Mouse (Mus musculus): ENCODE data around the gene Rbfox3. TPM values are rescaled to one million over a fixed set of nuclear protein-coding genes. Genes with fewer than 3 reads are reported as not detected.

Gene Rbfox3
- polyA plus RNA-seq, 1 experiment, result 0.51 TPM

DNA sequence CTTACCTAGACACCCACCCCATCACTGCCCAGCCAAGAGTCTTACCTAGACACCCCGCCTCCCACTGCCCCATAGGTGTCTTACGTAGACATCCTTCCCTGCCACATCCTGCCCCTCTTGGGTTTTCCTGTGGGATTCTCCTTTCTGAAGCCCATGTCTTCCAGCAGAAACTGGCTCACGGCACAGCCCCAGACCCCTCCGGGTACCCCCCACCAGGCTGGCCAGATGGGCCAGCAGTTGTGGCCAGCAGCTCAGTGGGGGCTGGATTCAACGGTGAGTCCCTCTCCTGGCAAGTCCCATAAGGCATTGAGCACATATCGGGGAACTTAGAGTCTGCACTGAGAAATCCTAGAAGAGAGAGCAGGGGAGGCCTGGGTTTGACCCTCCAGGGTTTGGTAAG, 425.1 kb downstream of the Rbfox3 start:
- WGBS, result 94% methylated on average over 6 of the region's 6 CpGs
- no peaks in the 10 kb centered on the region for H3K4me1 ChIP-seq (ENCODE audit: control insufficient read depth, insufficient read depth, insufficient read length)
- TF ChIP-seq POLR2A (IDR thresholded peaks at IDR 0.05; ENCODE audit: low read depth, low read length), result no peak
- no peak for TF ChIP-seq CTCF (IDR thresholded peaks at IDR 0.05; ENCODE audit: extremely low read depth, insufficient read depth, insufficient read length, insufficient replicate concordance)
- no peak for DNase-seq (ENCODE audit: low read depth in 1 of 2, low spot score in 2 of 2)
- peaks cover 29% of the 10 kb centered on the region for H3K36me3 ChIP-seq (ENCODE audit: control insufficient read depth, insufficient read depth, low read length)
- no peak overlapping the region for H3K27ac ChIP-seq (ENCODE audit: insufficient read depth, low read length)
- no peaks in the 10 kb centered on the region for H3K27me3 ChIP-seq (ENCODE audit: control insufficient read depth, insufficient read depth, low read length)
- no peak overlapping the region for H3K4me3 ChIP-seq (ENCODE audit: extremely low read depth, insufficient read depth, insufficient read length)

DNA sequence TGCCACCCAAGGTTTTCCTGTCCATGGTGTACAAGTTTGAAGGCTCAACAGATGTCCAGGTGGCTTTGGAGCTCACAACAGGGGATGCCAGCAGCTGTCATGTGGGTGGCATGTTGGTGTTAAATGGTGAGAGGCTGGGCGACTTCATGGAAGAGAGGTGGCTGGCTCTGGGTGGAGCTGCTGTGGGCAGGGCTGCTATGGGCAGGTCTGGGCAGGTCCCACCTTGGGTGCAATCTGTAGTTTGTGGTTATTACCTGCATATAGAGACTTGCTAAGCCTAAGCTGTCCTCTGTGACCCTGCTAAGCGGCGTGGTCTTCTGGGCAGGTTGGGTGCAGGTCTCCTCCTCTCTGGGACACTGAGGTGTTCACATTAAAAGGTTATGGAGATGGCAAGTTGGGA, 425.6 kb downstream of the Rbfox3 start:
- Histone ChIP-seq H3K27me3 (ENCODE audit: control insufficient read depth, insufficient read depth, low read length) (no peaks in the 10 kb centered on the region), H3K36me3 (ENCODE audit: control insufficient read depth, insufficient read depth, low read length) (peaks cover 29% of the 10 kb centered on the region), H3K4me3 (ENCODE audit: extremely low read depth, insufficient read depth, insufficient read length) (no peak overlapping the region), H3K4me1 (ENCODE audit: control insufficient read depth, insufficient read depth, insufficient read length) (no peaks in the 10 kb centered on the region), H3K27ac (ENCODE audit: insufficient read depth, low read length) (no peak overlapping the region)
- TF ChIP-seq CTCF (IDR thresholded peaks at IDR 0.05; ENCODE audit: extremely low read depth, insufficient read depth, insufficient read length, insufficient replicate concordance) (no peak), POLR2A (IDR thresholded peaks at IDR 0.05; ENCODE audit: low read depth, low read length) (no peak)
- DNase-seq (ENCODE audit: low read depth in 1 of 2, low spot score in 2 of 2), result no peak
- 93% methylated on average over 3 of the region's 3 CpGs for WGBS

DNA sequence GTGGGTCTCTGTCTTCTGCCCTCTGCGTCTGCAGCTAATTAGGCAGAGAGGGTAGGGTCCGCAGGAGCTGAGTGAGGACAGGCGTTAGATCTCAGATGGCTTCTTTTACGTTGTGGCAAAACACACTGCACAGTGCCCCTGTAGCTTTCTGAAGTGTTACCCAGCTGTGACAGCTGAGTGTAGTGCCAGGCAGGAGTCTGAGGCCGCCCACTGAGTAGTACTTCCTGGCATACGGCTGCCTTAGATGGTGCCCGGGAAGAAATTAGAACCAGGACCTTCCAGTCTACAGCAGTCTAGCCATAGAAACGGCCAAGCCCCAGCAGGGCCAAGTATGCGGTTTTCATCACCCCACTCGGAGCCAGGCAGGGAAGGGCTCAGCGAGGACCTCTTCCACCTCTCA, 426.1 kb downstream of the Rbfox3 start:
- TF ChIP-seq POLR2A (IDR thresholded peaks at IDR 0.05; ENCODE audit: low read depth, low read length), result no peak
- TF ChIP-seq CTCF (IDR thresholded peaks at IDR 0.05; ENCODE audit: extremely low read depth, insufficient read depth, insufficient read length, insufficient replicate concordance), result no peak
- Histone ChIP-seq H3K36me3 (ENCODE audit: control insufficient read depth, insufficient read depth, low read length) (peaks cover 29% of the 10 kb centered on the region), H3K4me1 (ENCODE audit: control insufficient read depth, insufficient read depth, insufficient read length) (no peaks in the 10 kb centered on the region), H3K27ac (ENCODE audit: insufficient read depth, low read length) (no peak overlapping the region), H3K4me3 (ENCODE audit: extremely low read depth, insufficient read depth, insufficient read length) (no peak overlapping the region), H3K27me3 (ENCODE audit: control insufficient read depth, insufficient read depth, low read length) (no peaks in the 10 kb centered on the region)
- 92% methylated on average over 11 of the region's 11 CpGs for whole genome bisulfite sequencing
- no peak for DNase-seq (ENCODE audit: low read depth in 1 of 2, low spot score in 2 of 2)

DNA sequence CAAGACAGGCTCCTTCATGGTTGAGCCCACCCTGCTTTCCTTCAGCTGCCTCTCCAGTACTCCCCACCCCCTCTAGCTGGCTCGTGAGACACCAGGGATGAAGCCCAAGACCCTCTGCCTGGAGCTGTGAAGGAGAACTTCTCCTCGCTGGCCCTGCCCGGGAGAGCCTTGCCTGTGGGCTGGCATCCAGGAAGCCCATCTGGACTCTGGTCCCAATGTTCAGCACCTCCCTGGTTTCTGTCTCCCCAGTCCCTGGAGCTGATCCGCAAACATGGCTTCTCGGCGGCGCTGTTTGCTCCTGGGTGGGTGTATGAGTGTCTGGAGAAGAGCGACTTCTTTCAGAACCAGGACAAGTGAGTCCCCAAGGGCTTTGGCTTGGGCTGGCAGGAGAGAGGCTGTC, 427.2 kb downstream of the Rbfox3 start:
- no peak overlapping the region for H3K27ac ChIP-seq (ENCODE audit: insufficient read depth, low read length)
- no peaks in the 10 kb centered on the region for H3K4me1 ChIP-seq (ENCODE audit: control insufficient read depth, insufficient read depth, insufficient read length)
- H3K27me3 ChIP-seq (ENCODE audit: control insufficient read depth, insufficient read depth, low read length), result no peaks in the 10 kb centered on the region
- peaks cover 31% of the 10 kb centered on the region for H3K36me3 ChIP-seq (ENCODE audit: control insufficient read depth, insufficient read depth, low read length)
- H3K4me3 ChIP-seq (ENCODE audit: extremely low read depth, insufficient read depth, insufficient read length), result no peak overlapping the region
- TF ChIP-seq POLR2A (IDR thresholded peaks at IDR 0.05; ENCODE audit: low read depth, low read length), result no peak
- TF ChIP-seq CTCF (IDR thresholded peaks at IDR 0.05; ENCODE audit: extremely low read depth, insufficient read depth, insufficient read length, insufficient replicate concordance), result no peak
- no peak for DNase-seq (ENCODE audit: low read depth in 1 of 2, low spot score in 2 of 2)
- 94% methylated on average over 8 of the region's 8 CpGs for WGBS

DNA sequence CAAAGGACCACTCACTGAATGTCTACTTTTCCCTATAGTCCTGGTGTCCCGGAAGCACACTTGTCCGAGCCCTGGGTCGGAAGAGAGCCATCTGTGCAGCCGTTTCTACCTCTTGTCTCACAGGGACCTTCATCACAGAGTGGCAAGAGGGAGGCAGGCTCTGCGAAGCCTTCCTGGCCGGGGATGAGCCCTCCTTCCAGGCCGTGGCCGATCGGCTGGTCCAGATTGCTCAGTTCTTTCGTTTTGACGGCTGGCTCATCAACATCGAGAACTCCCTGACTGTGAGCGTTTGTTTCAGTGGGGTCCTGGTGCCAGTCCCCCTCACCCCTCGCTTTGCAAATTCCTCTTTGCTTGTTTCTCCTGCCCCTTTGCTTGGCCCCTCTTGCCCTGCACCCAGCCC, 429.6 kb downstream of the Rbfox3 start:
- H3K4me1 ChIP-seq (ENCODE audit: control insufficient read depth, insufficient read depth, insufficient read length), result no peaks in the 10 kb centered on the region
- TF ChIP-seq CTCF (IDR thresholded peaks at IDR 0.05; ENCODE audit: extremely low read depth, insufficient read depth, insufficient read length, insufficient replicate concordance) (no peak), POLR2A (IDR thresholded peaks at IDR 0.05; ENCODE audit: low read depth, low read length) (no peak)
- H3K4me3 ChIP-seq (ENCODE audit: extremely low read depth, insufficient read depth, insufficient read length), result no peak overlapping the region
- no peak overlapping the region for H3K27ac ChIP-seq (ENCODE audit: insufficient read depth, low read length)
- H3K36me3 ChIP-seq (ENCODE audit: control insufficient read depth, insufficient read depth, low read length), result peaks cover 28% of the 10 kb centered on the region
- 94% methylated on average over 14 of the region's 14 CpGs for whole genome bisulfite sequencing
- no peaks in the 10 kb centered on the region for H3K27me3 ChIP-seq (ENCODE audit: control insufficient read depth, insufficient read depth, low read length)
- DNase-seq (ENCODE audit: low read depth in 1 of 2, low spot score in 2 of 2), result no peak

DNA sequence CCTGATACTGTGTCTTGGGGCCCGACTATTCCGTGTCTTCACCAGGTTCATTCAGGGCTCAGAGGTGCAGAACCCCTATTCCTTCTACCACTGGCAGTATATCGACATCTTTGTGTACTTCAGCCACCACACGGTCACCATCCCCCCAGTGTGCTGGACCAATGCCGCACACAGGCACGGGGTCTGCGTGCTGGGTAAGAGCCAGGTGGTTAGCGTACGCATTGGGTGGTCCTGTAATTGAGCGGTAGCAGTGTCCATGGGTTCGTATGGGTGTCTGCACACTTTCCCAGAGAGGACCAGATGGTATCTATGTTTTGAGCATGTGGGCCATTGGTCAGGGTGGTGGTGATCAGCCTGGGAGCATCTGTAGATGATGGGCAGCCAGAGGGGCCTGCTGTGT, 430.2 kb downstream of the Rbfox3 start:
- Histone ChIP-seq H3K27ac (ENCODE audit: insufficient read depth, low read length) (no peak overlapping the region), H3K27me3 (ENCODE audit: control insufficient read depth, insufficient read depth, low read length) (no peaks in the 10 kb centered on the region), H3K36me3 (ENCODE audit: control insufficient read depth, insufficient read depth, low read length) (peaks cover 24% of the 10 kb centered on the region), H3K4me1 (ENCODE audit: control insufficient read depth, insufficient read depth, insufficient read length) (no peaks in the 10 kb centered on the region), H3K4me3 (ENCODE audit: extremely low read depth, insufficient read depth, insufficient read length) (no peak overlapping the region)
- TF ChIP-seq CTCF (IDR thresholded peaks at IDR 0.05; ENCODE audit: extremely low read depth, insufficient read depth, insufficient read length, insufficient replicate concordance) (no peak), POLR2A (IDR thresholded peaks at IDR 0.05; ENCODE audit: low read depth, low read length) (no peak)
- 97% methylated on average over 11 of the region's 11 CpGs for WGBS
- no peak for DNase-seq (ENCODE audit: low read depth in 1 of 2, low spot score in 2 of 2)

DNA sequence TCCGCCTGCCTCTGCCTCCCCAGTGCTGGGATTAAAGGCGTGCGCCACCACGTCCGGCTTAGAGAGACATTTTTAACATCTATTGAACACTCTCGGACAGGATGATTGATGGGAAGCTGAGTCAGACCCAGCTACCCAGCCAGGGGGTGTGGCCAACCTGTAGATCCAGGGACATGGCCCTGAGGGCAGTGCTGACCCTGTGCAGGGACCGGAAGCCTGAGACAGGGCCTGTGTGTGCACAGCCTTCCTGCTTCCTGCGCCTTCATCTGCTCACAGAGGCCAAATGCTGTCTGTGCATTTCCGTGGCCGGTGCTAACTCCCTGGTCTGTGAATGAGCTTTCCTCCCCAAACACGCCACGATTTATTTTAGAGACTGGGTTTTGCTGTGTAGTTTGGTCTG, 431.6 kb downstream of the Rbfox3 start:
- Histone ChIP-seq H3K4me3 (ENCODE audit: extremely low read depth, insufficient read depth, insufficient read length) (no peak overlapping the region), H3K27me3 (ENCODE audit: control insufficient read depth, insufficient read depth, low read length) (no peaks in the 10 kb centered on the region), H3K4me1 (ENCODE audit: control insufficient read depth, insufficient read depth, insufficient read length) (no peaks in the 10 kb centered on the region), H3K27ac (ENCODE audit: insufficient read depth, low read length) (no peak overlapping the region), H3K36me3 (ENCODE audit: control insufficient read depth, insufficient read depth, low read length) (peaks cover 14% of the 10 kb centered on the region)
- no peak for DNase-seq (ENCODE audit: low read depth in 1 of 2, low spot score in 2 of 2)
- WGBS, result 84% methylated on average over 12 of the region's 12 CpGs
- TF ChIP-seq POLR2A (IDR thresholded peaks at IDR 0.05; ENCODE audit: low read depth, low read length) (no peak), CTCF (IDR thresholded peaks at IDR 0.05; ENCODE audit: extremely low read depth, insufficient read depth, insufficient read length, insufficient replicate concordance) (no peak)
